Mouse (Mus musculus) liver, postnatal 0 days (tissue): ENCODE data around the gene Vwa5a.

Experiments used
- CTCF ChIP-seq: sonication (generic); IDR thresholded peaks from 2 replicates; pipeline ENCODE4 v1.5.1; 2016; ENCODE audit warnings: antibody characterized with exemption, low read depth
- EP300 ChIP-seq: IDR thresholded peaks from 2 replicates; pipeline ENCODE4 v1.6.1; 2016; ENCODE audit warnings: antibody characterized with exemption, low read depth, mild to moderate bottlenecking

- TF ChIP-seq CTCF (no peak), EP300 (no peak)
These were observed 916 bp downstream of the Vwa5a start for GRCm38 (mm10) chr9:38718927-38719441.
